Mouse (Mus musculus): ENCODE data around the gene Higd2a. TPM values are rescaled to one million over a fixed set of nuclear protein-coding genes. Genes with fewer than 3 reads are reported as not detected.

Higd2a gene
- polyA plus RNA-seq (2012; rRNA removed): 56.6 and 82.0 TPM in 2 replicates

GRCm38 (mm10) chr13:54589996-54590951, at the start of gene Higd2a, which contains the start of gene Nop16:
Gene Higd2a (plus strand): TSS chr13:54590207.
Gene Nop16 (minus strand): TSS chr13:54590090.

GRCm38 (mm10) chr13:54565201-54565581, 24.8 kb upstream of the Higd2a start, which contains the start of gene 4833439L19Rik:
Gene 4833439L19Rik (minus strand): TSS chr13:54565435.

GRCm38 (mm10) chr13:54574854-54575481, 15.0 kb upstream of the Higd2a start, which contains the start of gene Arl10:
Gene Arl10 (plus strand): TSS chr13:54575015.

GRCm38 (mm10) chr13:54610972-54611754, 21.2 kb downstream of the Higd2a start, which contains the start of gene Cltb:
Gene Cltb (minus strand): TSS chr13:54611344.

GRCm38 (mm10) chr13:54621155-54621932, 31.3 kb downstream of the Higd2a start, which contains the start of gene Faf2:
Gene Faf2 (plus strand): TSS chr13:54621784.

Other genes with a start within 250 kb of the Higd2a start
- 26.4 and 34.4 TPM in 2 replicates for gene Cplx2, start 218.9 kb upstream of the Higd2a start, polyA plus RNA-seq (2012; rRNA removed)
- gene Thoc3, start 121.4 kb upstream of the Higd2a start, polyA plus RNA-seq (2012; rRNA removed): 60.4 and 87.4 TPM in 2 replicates
- gene Simc1, start 86.4 kb upstream of the Higd2a start, polyA plus RNA-seq (2012; rRNA removed): 15.9 and 25.4 TPM in 2 replicates
- 96.1 and 123 TPM in 2 replicates for gene 4833439L19Rik, start 24.8 kb upstream of the Higd2a start, polyA plus RNA-seq (2012; rRNA removed)
- 36.7 and 66.8 TPM in 2 replicates for gene Arl10, start 15.2 kb upstream of the Higd2a start, polyA plus RNA-seq (2012; rRNA removed)
- gene Nop16, start 117 bp upstream of the Higd2a start, polyA plus RNA-seq (2012; rRNA removed): 54.7 and 57.8 TPM in 2 replicates
- gene Cltb, start 21.1 kb downstream of the Higd2a start, polyA plus RNA-seq (2012; rRNA removed): 16.9 and 33.2 TPM in 2 replicates
- gene Faf2, start 31.6 kb downstream of the Higd2a start, polyA plus RNA-seq (2012; rRNA removed): 57.7 and 76.1 TPM in 2 replicates
- 105 and 157 TPM in 2 replicates for gene Rnf44, start 103.7 kb downstream of the Higd2a start, polyA plus RNA-seq (2012; rRNA removed)
- gene Cdhr2, start 111.3 kb downstream of the Higd2a start, polyA plus RNA-seq (2012; rRNA removed): 0.26 and 0.36 TPM in 2 replicates
- gene Gprin1, start 159.7 kb downstream of the Higd2a start, polyA plus RNA-seq (2012; rRNA removed): 16.2 and 27.4 TPM in 2 replicates
- 2.1 TPM in 2 replicates for gene Sncb, start 176.4 kb downstream of the Higd2a start, polyA plus RNA-seq (2012; rRNA removed)
- not detected in 2 replicates for gene Eif4e1b, start 193.8 kb downstream of the Higd2a start, polyA plus RNA-seq (2012; rRNA removed)
- gene Tspan17, start 199.2 kb downstream of the Higd2a start, polyA plus RNA-seq (2012; rRNA removed): 8.4 and 10.4 TPM in 2 replicates

Data from central nervous system, embryonic 11.5 days (tissue).